Mouse (Mus musculus): Measurements from ENCODE around the gene Fancf. TPM values are rescaled to one million over a fixed set of nuclear protein-coding genes. Genes with fewer than 3 reads are reported as not detected.
A peak's percentile ranks its signal among the peaks of the same experiment; 100 is the strongest.

Gene Fancf
- polyA plus RNA-seq, 1 experiment from 2014 or later, result 15.0 TPM

DNA sequence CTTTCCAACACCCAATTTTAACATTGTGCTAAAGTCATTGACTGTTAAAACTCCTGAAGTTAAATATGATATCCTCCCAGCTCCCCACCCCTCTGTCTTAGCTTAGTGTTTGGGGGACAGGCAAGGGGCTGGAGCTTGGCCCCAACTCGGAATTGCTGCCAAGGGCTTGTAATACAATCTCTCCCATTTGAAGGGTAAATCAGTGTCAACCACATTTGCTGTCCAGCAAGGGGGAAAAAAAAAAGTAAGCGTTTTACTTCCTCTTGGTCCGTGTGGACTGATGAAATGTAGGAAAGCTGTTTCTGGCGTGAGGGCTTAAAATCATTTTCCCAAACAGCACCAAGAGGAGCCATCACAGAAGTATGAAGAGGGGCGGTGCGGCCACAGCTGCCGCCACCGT is 16.7 kb upstream of the Fancf start:
- ATAC-seq (ENCODE audit: low FRiP score, low read depth), result peak; percentile 87
- WGBS, result under 1% methylated on average over 8 of the region's 8 CpGs
- no peaks in the 10 kb centered on the region for H3K27me3 ChIP-seq
- H3K9ac ChIP-seq, result peak overlapping the region; percentile 84
- H3K4me2 ChIP-seq (replicated peaks), result peak overlapping the region; percentile 84
- H3K9me3 ChIP-seq, result no peaks in the 10 kb centered on the region
- no peaks in the 10 kb centered on the region for H3K36me3 ChIP-seq
- H3K4me1 ChIP-seq, result peaks cover 34% of the 10 kb centered on the region
- H3K4me3 ChIP-seq, result peak overlapping the region; percentile 59
- H3K27ac ChIP-seq, result peak overlapping the region; percentile 99

DNA sequence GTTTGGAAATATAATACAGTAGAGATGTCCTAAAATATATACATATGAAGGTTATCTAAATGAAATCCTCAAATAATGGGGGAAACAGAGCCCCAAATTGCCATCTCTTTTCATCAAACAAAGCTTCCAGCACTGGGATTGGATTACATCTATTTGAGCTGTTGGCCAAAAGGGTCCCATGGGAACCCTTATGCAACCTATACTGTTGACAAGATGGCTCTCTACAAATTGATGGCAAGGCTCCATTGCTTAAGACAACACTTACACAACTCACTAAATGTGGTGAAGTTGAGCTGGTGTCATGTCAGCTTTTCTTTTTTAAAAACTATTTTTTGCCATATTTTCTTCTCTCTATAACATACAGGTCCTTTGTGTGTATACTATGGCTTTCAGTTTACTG is 14.2 kb upstream of the Fancf start:
- Histone ChIP-seq H3K9me3 (no peaks in the 10 kb centered on the region), H3K4me3 (no peak overlapping the region), H3K27ac (no peak overlapping the region), H3K4me2 (replicated peaks) (no peak overlapping the region), H3K27me3 (no peaks in the 10 kb centered on the region), H3K36me3 (peaks cover 3% of the 10 kb centered on the region; the same call in 1 of the 2 replicates), H3K9ac (no peak overlapping the region), H3K4me1 (peaks cover 33% of the 10 kb centered on the region)
- no peak for ATAC-seq (ENCODE audit: low FRiP score, low read depth)

DNA sequence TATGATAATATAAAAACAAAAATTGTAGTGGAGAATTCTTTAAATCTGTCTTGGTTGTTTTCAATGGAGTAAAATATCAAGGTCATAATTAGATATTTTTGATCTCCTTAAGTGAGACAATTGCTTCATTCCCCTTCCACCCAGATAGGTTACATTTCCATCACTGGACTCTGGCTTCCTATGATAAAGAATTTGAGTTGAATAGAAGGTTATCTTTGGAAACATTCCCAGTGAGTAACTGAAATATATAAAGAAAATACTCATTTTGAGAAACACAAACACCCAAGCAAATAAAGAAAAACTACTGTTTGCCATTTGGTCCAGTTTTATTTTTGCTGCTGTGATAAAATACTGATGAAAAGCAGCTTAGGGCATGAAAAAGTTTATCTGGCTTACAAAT is 10.5 kb upstream of the Fancf start:
- no peak overlapping the region for H3K27ac ChIP-seq
- H3K4me3 ChIP-seq, result no peak overlapping the region
- no peak overlapping the region for H3K4me2 ChIP-seq (replicated peaks)
- H3K36me3 ChIP-seq, result peaks cover 7% of the 10 kb centered on the region
- no peak overlapping the region for H3K9ac ChIP-seq
- H3K4me1 ChIP-seq, result peaks cover 14% of the 10 kb centered on the region
- H3K27me3 ChIP-seq, result no peaks in the 10 kb centered on the region
- no peaks in the 10 kb centered on the region for H3K9me3 ChIP-seq
- ATAC-seq (ENCODE audit: low FRiP score, low read depth), result no peak

DNA sequence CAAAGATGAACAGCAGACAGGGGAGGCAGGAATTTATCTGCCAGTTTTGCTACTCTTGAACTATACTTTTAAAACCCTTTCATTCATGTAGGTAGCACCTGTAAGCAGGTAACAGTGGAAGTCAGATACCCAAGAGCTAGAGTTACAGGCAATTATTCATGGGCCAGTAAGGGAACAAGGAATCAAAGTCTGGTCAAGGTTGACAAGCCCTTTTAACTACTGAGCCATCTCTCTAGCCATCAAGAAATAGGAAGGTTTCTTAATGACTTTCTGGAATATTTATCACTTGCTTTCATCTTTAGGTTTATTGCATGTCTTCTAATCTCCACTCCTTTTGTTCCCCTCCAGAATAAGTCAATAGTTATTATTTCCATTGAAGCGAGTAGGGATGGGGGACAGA is 10.0 kb upstream of the Fancf start:
- Histone ChIP-seq H3K4me3 (no peak overlapping the region), H3K36me3 (peaks cover 7% of the 10 kb centered on the region), H3K27me3 (no peaks in the 10 kb centered on the region), H3K4me1 (peaks cover 17% of the 10 kb centered on the region), H3K9ac (no peak overlapping the region), H3K27ac (no peak overlapping the region), H3K4me2 (replicated peaks) (no peak overlapping the region), H3K9me3 (no peaks in the 10 kb centered on the region)
- ATAC-seq (ENCODE audit: low FRiP score, low read depth), result no peak
- 85% methylated on average over 1 of the region's 1 CpGs for WGBS

GRCm38 (mm10) chr7:51867983-51868382 is 5.9 kb upstream of the Fancf start:
- H3K9me3 ChIP-seq, result no peaks in the 10 kb centered on the region
- H3K36me3 ChIP-seq, result peaks cover 7% of the 10 kb centered on the region
- no peak overlapping the region for H3K4me3 ChIP-seq
- no peak for ATAC-seq (ENCODE audit: low FRiP score, low read depth)
- H3K4me1 ChIP-seq, result peaks cover 32% of the 10 kb centered on the region
- H3K4me2 ChIP-seq (replicated peaks), result no peak overlapping the region
- no peak overlapping the region for H3K27ac ChIP-seq
- WGBS, result 80% methylated on average over 1 of the region's 1 CpGs
- H3K27me3 ChIP-seq, result no peaks in the 10 kb centered on the region
- no peak overlapping the region for H3K9ac ChIP-seq

- Histone ChIP-seq H3K4me2 (replicated peaks) (0 out of 2 replicates have a peak overlapping the region, but pooled peaks have one; percentile 5), H3K27ac (peak overlapping the region; percentile 22), H3K9ac (no peak overlapping the region), H3K27me3 (no peaks in the 10 kb centered on the region), H3K4me1 (peaks cover 44% of the 10 kb centered on the region), H3K4me3 (no peak overlapping the region), H3K36me3 (peaks cover 7% of the 10 kb centered on the region), H3K9me3 (no peaks in the 10 kb centered on the region)
- WGBS, result 49% methylated on average over 1 of the region's 1 CpGs
- ATAC-seq (ENCODE audit: low FRiP score, low read depth), result no peak
Measured at GRCm38 (mm10) chr7:51865336-51865735, 3.3 kb upstream of the Fancf start.

GRCm38 (mm10) chr7:51862842-51863241 is 775 bp upstream of the Fancf start:
- Histone ChIP-seq H3K9me3 (no peaks in the 10 kb centered on the region), H3K4me3 (peak overlapping the region; percentile 72), H3K9ac (peak overlapping the region; percentile 71), H3K4me1 (peaks cover 44% of the 10 kb centered on the region), H3K27me3 (no peaks in the 10 kb centered on the region), H3K27ac (peak overlapping the region; percentile 98), H3K4me2 (replicated peaks) (peak overlapping the region; percentile 80), H3K36me3 (peaks cover 15% of the 10 kb centered on the region)
- ATAC-seq (ENCODE audit: low FRiP score, low read depth), result no peak
- 59% methylated on average over 3 of the region's 3 CpGs for WGBS

GRCm38 (mm10) chr7:51861250-51862096 is 594 bp downstream of the Fancf start, which contains the start of gene Gas2:
TSS of gene Gas2 (plus strand) at chr7:51862015.
- 6% methylated on average over 105 of the region's 105 CpGs for WGBS

DNA sequence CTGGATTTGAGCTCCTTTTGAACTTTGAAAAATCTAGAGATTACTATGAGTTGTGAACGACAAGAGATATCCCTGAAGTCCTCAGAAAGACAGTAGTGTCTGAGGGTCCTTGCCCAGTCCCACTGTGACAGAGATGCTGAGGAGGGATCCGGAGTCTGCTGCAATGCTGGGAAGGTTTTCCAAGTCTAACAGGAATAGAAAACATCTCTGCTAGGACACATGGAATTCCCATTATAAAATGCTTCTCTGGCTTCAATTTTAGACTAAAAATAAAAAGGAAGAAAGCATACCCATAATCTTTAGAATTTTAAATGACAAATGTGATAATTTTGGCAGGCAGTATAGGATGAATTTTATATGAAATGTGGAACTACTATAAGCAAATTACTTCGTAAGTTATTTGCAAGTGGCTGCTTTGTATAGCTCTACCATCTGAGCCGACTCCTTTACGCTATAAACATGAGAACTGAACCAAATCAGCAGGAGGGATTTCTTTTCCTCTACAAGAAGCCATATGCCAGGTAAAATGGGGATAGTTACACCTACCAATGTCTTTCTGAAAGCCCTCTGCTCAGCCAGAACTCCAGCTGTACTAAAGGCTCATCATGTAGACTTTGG is 10.1 kb downstream of the Fancf start:
- H3K4me1 ChIP-seq, result no peaks in the 10 kb centered on the region
- H3K36me3 ChIP-seq, result peaks cover 5% of the 10 kb centered on the region; the same call in 1 of the 2 replicates
- 65% methylated on average over 5 of the region's 5 CpGs for WGBS
- 0 out of 2 replicates have a peak overlapping the region, but pooled peaks have one; percentile 28 for H3K27ac ChIP-seq
- ATAC-seq (ENCODE audit: low FRiP score, low read depth), result no peak
- no peaks in the 10 kb centered on the region for H3K9me3 ChIP-seq
- no peak overlapping the region for H3K9ac ChIP-seq
- no peak overlapping the region for H3K4me3 ChIP-seq
- no peaks in the 10 kb centered on the region for H3K27me3 ChIP-seq
- no peak overlapping the region for H3K4me2 ChIP-seq (replicated peaks)

More at GRCm38 (mm10) chr7:51861250-51862096, 594 bp downstream of the Fancf start, which contains the start of gene Gas2:
- Histone ChIP-seq H3K36me3 (peaks cover 27% of the 10 kb centered on the region), H3K27ac (peak within 1 kb of the TSS; percentile 98), H3K9ac (peak within 1 kb of the TSS; percentile 87), H3K4me1 (peaks cover 39% of the 10 kb centered on the region), H3K4me2 (replicated peaks) (peak within 1 kb of the TSS; percentile 80), H3K4me3 (peak within 1 kb of the TSS; percentile 72), H3K27me3 (no peaks in the 10 kb centered on the region), H3K9me3 (no peaks in the 10 kb centered on the region)
- peak; percentile 88 for ATAC-seq (ENCODE audit: low FRiP score, low read depth)

DNA sequence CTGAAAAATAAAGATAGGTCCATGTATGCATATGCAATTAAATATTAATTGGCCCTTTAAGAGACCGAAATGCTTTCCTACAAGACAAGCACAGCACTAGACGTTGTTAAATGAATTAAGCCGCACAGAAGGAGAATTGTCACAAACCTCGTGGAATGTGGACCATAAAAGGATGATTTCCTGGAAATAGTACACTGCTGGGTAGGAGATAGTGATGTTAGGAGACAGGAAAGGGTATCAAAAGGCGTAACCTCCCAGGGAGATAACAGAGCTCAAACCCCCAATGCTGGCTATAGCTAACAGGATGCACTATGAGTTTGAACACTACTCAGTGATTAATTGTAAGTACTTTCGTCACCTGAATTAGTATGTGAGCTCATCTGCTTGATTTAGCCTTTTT is 11.2 kb downstream of the Fancf start:
- Histone ChIP-seq H3K9me3 (no peaks in the 10 kb centered on the region), H3K4me1 (no peaks in the 10 kb centered on the region), H3K27me3 (no peaks in the 10 kb centered on the region), H3K4me2 (replicated peaks) (no peak overlapping the region), H3K27ac (no peak overlapping the region), H3K36me3 (no peaks in the 10 kb centered on the region), H3K4me3 (no peak overlapping the region), H3K9ac (no peak overlapping the region)
- WGBS, result 82% methylated on average over 6 of the region's 6 CpGs
- no peak for ATAC-seq (ENCODE audit: low FRiP score, low read depth)

GRCm38 (mm10) chr7:51840515-51840914 is 21.6 kb downstream of the Fancf start:
- H3K9me3 ChIP-seq, result peaks cover 10% of the 10 kb centered on the region
- H3K9ac ChIP-seq, result no peak overlapping the region
- H3K36me3 ChIP-seq, result no peaks in the 10 kb centered on the region
- H3K4me1 ChIP-seq, result peaks cover 7% of the 10 kb centered on the region; the same call in 1 of the 2 replicates
- WGBS, result 75% methylated on average over 7 of the region's 7 CpGs
- H3K27ac ChIP-seq, result no peak overlapping the region; the same call in 1 of the 2 replicates
- no peak overlapping the region for H3K4me2 ChIP-seq (replicated peaks)
- no peaks in the 10 kb centered on the region for H3K27me3 ChIP-seq
- no peak for ATAC-seq (ENCODE audit: low FRiP score, low read depth)
- H3K4me3 ChIP-seq, result no peak overlapping the region

- H3K36me3 ChIP-seq, result no peaks in the 10 kb centered on the region
- H3K9ac ChIP-seq, result no peak overlapping the region
- no peaks in the 10 kb centered on the region for H3K9me3 ChIP-seq
- H3K4me2 ChIP-seq (replicated peaks), result peak overlapping the region; percentile 17
- H3K27me3 ChIP-seq, result no peaks in the 10 kb centered on the region
- ATAC-seq (ENCODE audit: low FRiP score, low read depth), result peak; percentile 82
- H3K27ac ChIP-seq, result peak overlapping the region; percentile 16; the same call in 1 of the 2 replicates
- no peak overlapping the region for H3K4me3 ChIP-seq
- peaks cover 26% of the 10 kb centered on the region for H3K4me1 ChIP-seq
- WGBS, result 7% methylated on average over 7 of the region's 7 CpGs
Measured at GRCm38 (mm10) chr7:51831917-51832316, 30.1 kb downstream of the Fancf start.

All from limb, embryonic 13.5 days (tissue).